Mouse (Mus musculus): ENCODE data around the gene Plcd3.

- TF ChIP-seq USF1 (IDR thresholded peaks at IDR 0.05; ENCODE audit: low read depth) (no peak), E2F4 (IDR thresholded peaks at IDR 0.05; ENCODE audit: insufficient read depth) (no peak), POLR2A (IDR thresholded peaks at IDR 0.05; ENCODE audit: insufficient read length, low read depth) (no peak)
Measured at GRCm38 (mm10) chr11:103026901-103027300, 74.6 kb downstream of the Plcd3 start.

All from myocyte (in vitro differentiated cells).